Mouse (Mus musculus): ENCODE measurements around the gene Mitf.

DNA sequence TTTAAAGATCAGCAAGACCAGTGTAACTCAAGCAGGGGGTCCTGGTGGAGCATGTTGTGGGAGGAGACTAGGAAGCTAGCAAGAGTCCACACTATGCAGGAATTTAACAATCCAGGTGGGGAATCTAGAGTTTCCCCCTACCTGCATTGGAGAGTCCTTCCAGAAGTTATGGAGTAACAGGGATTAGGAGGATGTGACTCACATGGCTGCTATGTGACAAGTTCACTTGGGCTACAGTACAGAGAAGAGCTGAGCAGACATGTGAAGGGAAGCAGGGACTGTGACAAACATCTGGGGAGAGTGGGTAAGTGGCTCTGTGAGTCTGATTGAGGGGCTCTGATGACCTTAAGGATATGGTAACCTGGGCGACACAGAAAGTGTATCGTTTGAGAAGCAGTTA lies 66.2 kb downstream of the Mitf start:
- no peak for TF ChIP-seq CTCF (IDR thresholded peaks at IDR 0.05; ENCODE audit: low read depth)
- no peak for TF ChIP-seq EP300 (optimal IDR thresholded peaks at IDR 0.05)
